Mouse (Mus musculus) stomach, postnatal 0 days (tissue): ENCODE measurements at regions not wholly inside any gene's neighbourhood (a gene's known extent, or its start where the extent isn't known, plus 50 kb on each side); places are given as distances from the start of the nearest gene placed in this dataset.

Experiments
- CTCF ChIP-seq: IDR thresholded peaks from 2 replicates; pipeline ENCODE4 v1.5.1; 2016; ENCODE audit warnings: antibody characterized with exemption, low read depth, mild to moderate bottlenecking, moderate library complexity
- EP300 ChIP-seq: optimal IDR thresholded peaks from 2 replicates; pipeline ENCODE3; 2016; ENCODE audit warnings: antibody characterized with exemption

- no peak for TF ChIP-seq CTCF
- TF ChIP-seq EP300: no peak
Measured at GRCm38 (mm10) chr9:46621851-46622250, 302.1 kb upstream of the 4931429L15Rik start.
